Mouse (Mus musculus) midbrain, embryonic 11.5 days (tissue): ENCODE data around the gene Ccdc28b. TPM values are rescaled to one million over a fixed set of nuclear protein-coding genes. Genes with fewer than 3 reads are reported as not detected.

Experiments used
- ATAC-seq: fragments of 200-750 bp; cut with Nextera tagmentation; 2 replicates; pipeline ENCODE4 v1.8.0; 2017; ENCODE audit warnings: moderate TSS enrichment, moderate library complexity; ENCODE audit not compliant: low FRiP score
- DNase-seq: peaks from one replicate; pipeline ENCODE4 v3.0.0; 2015; ENCODE audit warnings: low spot score; ENCODE audit errors: missing footprints
- H3K27ac ChIP-seq: fragments of 300-500 bp; sonication (generic); 2 replicates; pipeline ENCODE4 v1.5.1; 2014; ENCODE audit warnings: low read depth, low read length
- H3K27me3 ChIP-seq: fragments of 300-500 bp; sonication (generic); 2 replicates; pipeline ENCODE4 v1.6.1; 2014; ENCODE audit warnings: mild to moderate bottlenecking, low read length, moderate library complexity, mixed read lengths; ENCODE audit not compliant: control insufficient read depth, insufficient read depth
- H3K36me3 ChIP-seq: fragments of 300-500 bp; sonication (generic); 2 replicates; pipeline ENCODE4 v1.6.1; 2014; ENCODE audit warnings: mild to moderate bottlenecking, low read length, moderate library complexity, mixed read lengths; ENCODE audit not compliant: control insufficient read depth, insufficient read depth
- H3K4me1 ChIP-seq: fragments of 300-500 bp; sonication (generic); 2 replicates; pipeline ENCODE4 v1.6.1; 2014; ENCODE audit warnings: low read length; ENCODE audit not compliant: control insufficient read depth, insufficient read depth
- H3K4me2 ChIP-seq: fragments of 300-500 bp; sonication (generic); 2 replicates; pipeline ENCODE4 v1.6.1; 2014; ENCODE audit warnings: mild to moderate bottlenecking, moderate library complexity
- H3K4me3 ChIP-seq: fragments of 300-500 bp; sonication (generic); 2 replicates; pipeline ENCODE4 v1.5.1; 2014; ENCODE audit warnings: low read depth, low read length
- H3K9ac ChIP-seq: fragments of 300-500 bp; sonication (generic); 2 replicates; pipeline ENCODE4 v1.6.1; 2014; ENCODE audit warnings: low read length
- H3K9me3 ChIP-seq: fragments of 300-500 bp; sonication (generic); 2 replicates; pipeline ENCODE4 v1.6.1; 2016; ENCODE audit warnings: low read length; ENCODE audit not compliant: control insufficient read depth
- WGBS: fragments of 180-500 bp; shearing (Covaris S2); extraction: QIAGEN DNeasy Blood & Tissue Kit; methylation state at CpG from one replicate; pipeline ENCODE4 v1.1.7; 2014; 5-methylcytosine and 5-hydroxymethylcytosine counted together
- polyA plus RNA-seq: library from polyadenylated mRNA; unstranded; fragments of >200 nt; fragmentation: Nextera tagmentation; extraction: Ambion mirVana; gene quantifications from 2 replicates; pipeline ENCODE4 v1.2.1, GENCODE M21; 2014

Ccdc28b gene
- polyA plus RNA-seq, 1 experiment from 2014 or later = 70.0 TPM

DNA sequence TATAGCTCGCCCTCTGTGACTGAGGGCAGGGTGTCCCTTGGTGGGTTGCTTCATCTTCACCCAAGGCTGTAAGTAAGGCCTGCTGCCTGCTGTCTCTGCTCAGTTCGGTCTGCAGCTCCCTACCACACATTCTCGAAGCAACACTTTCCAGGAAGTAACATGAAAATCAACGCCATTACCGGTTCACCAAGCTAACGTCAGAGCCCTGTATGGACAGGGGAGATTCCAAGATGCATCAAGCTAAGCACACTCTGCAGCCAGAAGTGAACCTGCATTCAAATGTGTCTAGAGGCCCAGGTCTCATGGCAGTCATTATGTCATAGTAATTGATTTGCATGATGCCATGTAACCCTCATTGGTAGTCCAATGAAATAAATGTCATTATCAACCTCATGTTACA lies 53.7 kb downstream of the Ccdc28b start:
- Histone ChIP-seq H3K4me1 (no peaks in the 10 kb centered on the region), H3K4me2 (no peak overlapping the region), H3K27ac (no peak overlapping the region), H3K9me3 (no peaks in the 10 kb centered on the region), H3K27me3 (no peaks in the 10 kb centered on the region), H3K4me3 (no peak overlapping the region), H3K9ac (no peak overlapping the region), H3K36me3 (no peaks in the 10 kb centered on the region)
- no peak for ATAC-seq
- no peak for DNase-seq
- WGBS = 90% methylated on average over 6 of the region's 6 CpGs

Other genes with a start within 250 kb of the Ccdc28b start
- 6.7 and 8.3 TPM in 2 replicates for gene Zbtb8a, start 245.8 kb downstream of the Ccdc28b start, polyA plus RNA-seq
- 2.0 and 2.4 TPM in 2 replicates for gene Zbtb8b, start 183.1 kb downstream of the Ccdc28b start, polyA plus RNA-seq
- 23.3 and 23.7 TPM in 2 replicates for gene Bsdc1, start 162.4 kb downstream of the Ccdc28b start, polyA plus RNA-seq
- not detected in 2 replicates for gene Tssk3, start 132.9 kb downstream of the Ccdc28b start, polyA plus RNA-seq
- gene Fam229a, start 132.8 kb downstream of the Ccdc28b start, polyA plus RNA-seq = not detected in 2 replicates
- gene Marcksl1, start 110.4 kb downstream of the Ccdc28b start, polyA plus RNA-seq = 1,816 and 1,974 TPM in 2 replicates
- 225 and 234 TPM in 2 replicates for gene Hdac1, start 81.2 kb downstream of the Ccdc28b start, polyA plus RNA-seq
- 4.5 and 5.3 TPM in 2 replicates for gene Lck, start 50.3 kb downstream of the Ccdc28b start, polyA plus RNA-seq
- gene Fam167b, start 45.4 kb downstream of the Ccdc28b start, polyA plus RNA-seq = 0.19 and 0.46 TPM in 2 replicates
- gene Eif3i, start 23.3 kb downstream of the Ccdc28b start, polyA plus RNA-seq = 251 and 259 TPM in 2 replicates
- 178 and 188 TPM in 2 replicates for gene Tmem234, start 23.3 kb downstream of the Ccdc28b start, polyA plus RNA-seq
- gene Dcdc2b, start 9.7 kb downstream of the Ccdc28b start, polyA plus RNA-seq = 1.7 and 3.0 TPM in 2 replicates
- 21.3 and 23.9 TPM in 2 replicates for gene Iqcc, start 4.8 kb downstream of the Ccdc28b start, polyA plus RNA-seq
- 89.6 and 101 TPM in 2 replicates for gene Txlna, start 17.1 kb upstream of the Ccdc28b start, polyA plus RNA-seq
- gene Kpna6, start 48.8 kb upstream of the Ccdc28b start, polyA plus RNA-seq = 13.6 and 14.9 TPM in 2 replicates
- 35.6 and 36.3 TPM in 2 replicates for gene Tmem39b, start 72.9 kb upstream of the Ccdc28b start, polyA plus RNA-seq
- 189 and 190 TPM in 2 replicates for gene Khdrbs1, start 118.4 kb upstream of the Ccdc28b start, polyA plus RNA-seq
- gene Ptp4a2, start 187.3 kb upstream of the Ccdc28b start, polyA plus RNA-seq = 368 TPM in 2 replicates